Comparison of ENCODE assay signal across 7 mouse cellular contexts in the genomic region with DNA sequence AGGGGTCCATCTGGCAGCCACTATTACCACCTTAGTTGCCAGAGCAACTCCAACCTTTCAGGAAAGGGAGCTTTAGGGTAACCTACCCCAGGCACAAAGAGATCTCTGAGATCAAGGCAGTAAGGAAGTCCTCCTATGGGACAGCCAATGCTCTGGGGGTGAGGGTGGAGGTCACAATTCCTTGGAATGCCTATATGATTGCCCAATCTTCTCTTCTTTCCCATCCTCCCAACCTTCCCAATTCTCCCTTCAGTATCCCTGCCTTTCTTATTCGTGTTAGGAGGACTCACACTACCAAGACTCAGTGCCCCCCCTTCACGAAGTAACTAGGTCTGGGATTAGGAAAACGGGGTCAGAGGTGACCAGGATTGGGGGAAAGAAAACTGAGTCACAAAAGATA. TPM values are rescaled to one million over a fixed set of nuclear protein-coding genes. Genes with fewer than 3 reads are reported as not detected.
DNase-seq lines count a peak whose midpoint lies in the region; ATAC-seq and TF ChIP-seq lines count a peak whose summit lies in the region.

No protein-coding gene starts in this region.

- no peaks in the 10 kb centered on the region for H3K9me3 ChIP-seq in neural tube, embryonic 11.5 days (ENCODE audit: control insufficient read depth, low read length)
- no peaks in the 10 kb centered on the region for H3K9me3 ChIP-seq in forebrain, embryonic 12.5 days
- H3K9me3 ChIP-seq in limb, embryonic 14.5 days (ENCODE audit: control insufficient read depth, low read length), result no peaks in the 10 kb centered on the region
- H3K9me3 ChIP-seq in stomach, embryonic 16.5 days (replicated peaks; ENCODE audit: control insufficient read depth, low read length), result no peaks in the 10 kb centered on the region

- TF ChIP-seq POLR2A in limb, embryonic 14.5 days (IDR thresholded peaks at IDR 0.05; ENCODE audit: borderline replicate concordance, extremely low read depth, insufficient read depth, insufficient read length), result no peak

- no peak for ATAC-seq in neural tube, embryonic 11.5 days (ENCODE audit: insufficient read depth, low FRiP score, low TSS enrichment)
- ATAC-seq in forebrain, embryonic 12.5 days (ENCODE audit: low FRiP score), result no peak
- ATAC-seq in limb, embryonic 14.5 days (ENCODE audit: low FRiP score, low read depth), result no peak
- ATAC-seq in stomach, embryonic 16.5 days (ENCODE audit: insufficient read depth, low FRiP score), result no peak

- peak overlapping the region; percentile 94 for H3K4me3 ChIP-seq in neural tube, embryonic 11.5 days (ENCODE audit: low read depth, low read length)
- peak overlapping the region; percentile 89 for H3K4me3 ChIP-seq in forebrain, embryonic 12.5 days (replicated peaks)
- H3K4me3 ChIP-seq in limb, embryonic 14.5 days (replicated peaks; ENCODE audit: low read length), result peak overlapping the region; percentile 77
- H3K4me3 ChIP-seq in stomach, embryonic 16.5 days (replicated peaks; ENCODE audit: low read length), result peak overlapping the region; percentile 70

- peak overlapping the region; percentile 97; the same call in 1 of the 2 replicates for H3K27ac ChIP-seq in neural tube, embryonic 11.5 days (ENCODE audit: low read depth, low read length)
- peak overlapping the region; percentile 98 for H3K27ac ChIP-seq in forebrain, embryonic 12.5 days
- peak overlapping the region; percentile 98 for H3K27ac ChIP-seq in limb, embryonic 14.5 days (replicated peaks; ENCODE audit: low read depth, low read length)
- peak overlapping the region; percentile 95 for H3K27ac ChIP-seq in stomach, embryonic 16.5 days (ENCODE audit: low read length)

- H3K27me3 ChIP-seq in neural tube, embryonic 11.5 days (ENCODE audit: control insufficient read depth, insufficient read depth, low read length), result no peaks in the 10 kb centered on the region
- H3K27me3 ChIP-seq in forebrain, embryonic 12.5 days, result no peaks in the 10 kb centered on the region
- H3K27me3 ChIP-seq in limb, embryonic 14.5 days (ENCODE audit: control insufficient read depth, insufficient read depth, low read length), result no peaks in the 10 kb centered on the region
- H3K27me3 ChIP-seq in stomach, embryonic 16.5 days (ENCODE audit: control insufficient read depth, insufficient read depth, low read length), result no peaks in the 10 kb centered on the region

- H3K9ac ChIP-seq in neural tube, embryonic 11.5 days (ENCODE audit: low read length), result peak overlapping the region; percentile 94
- H3K9ac ChIP-seq in forebrain, embryonic 12.5 days, result peak overlapping the region; percentile 97
- peak overlapping the region; percentile 93 for H3K9ac ChIP-seq in limb, embryonic 14.5 days (ENCODE audit: low read depth, low read length, severe bottlenecking)
- H3K9ac ChIP-seq in stomach, embryonic 16.5 days (ENCODE audit: low read length), result peak overlapping the region; percentile 98

- peaks cover 27% of the 10 kb centered on the region for H3K4me1 ChIP-seq in neural tube, embryonic 11.5 days (ENCODE audit: control insufficient read depth, insufficient read depth, low read length)
- H3K4me1 ChIP-seq in forebrain, embryonic 12.5 days, result peaks cover 49% of the 10 kb centered on the region
- H3K4me1 ChIP-seq in limb, embryonic 14.5 days (ENCODE audit: control insufficient read depth, insufficient read depth, low read length), result peaks cover 36% of the 10 kb centered on the region
- peaks cover 32% of the 10 kb centered on the region for H3K4me1 ChIP-seq in stomach, embryonic 16.5 days (ENCODE audit: control insufficient read depth, insufficient read depth, low read length)

- no peak for DNase-seq in neural tube, embryonic 11.5 days (ENCODE audit: low spot score)
- DNase-seq in neural tube, embryonic 10.5 days (ENCODE audit: extremely low spot score, low spot score), result no peak
- DNase-seq in limb, embryonic 14.5 days (ENCODE audit: low spot score), result no peak
- no peak for DNase-seq in c-Kit-positive CD71-positive TER-119-positive erythroid progenitor cells, embryonic 14.5 days (ENCODE audit: low spot score)
- no peak for DNase-seq in B cell, adult 2 months

- peak overlapping the region; percentile 70 for H3K4me2 ChIP-seq in neural tube, embryonic 11.5 days (ENCODE audit: low read depth)
- peak overlapping the region; percentile 76 for H3K4me2 ChIP-seq in forebrain, embryonic 12.5 days
- H3K4me2 ChIP-seq in limb, embryonic 14.5 days (replicated peaks; ENCODE audit: low read depth, low read length, severe bottlenecking), result peak overlapping the region; percentile 72
- H3K4me2 ChIP-seq in stomach, embryonic 16.5 days (ENCODE audit: low read depth, low read length), result peak overlapping the region; percentile 82

- no peaks in the 10 kb centered on the region for H3K36me3 ChIP-seq in neural tube, embryonic 11.5 days (ENCODE audit: control insufficient read depth, insufficient read depth, low read length)
- no peaks in the 10 kb centered on the region; the same call in 1 of the 2 replicates for H3K36me3 ChIP-seq in forebrain, embryonic 12.5 days (replicated peaks)
- peaks cover 12% of the 10 kb centered on the region for H3K36me3 ChIP-seq in limb, embryonic 14.5 days (ENCODE audit: control insufficient read depth, insufficient read depth, low read length)
- H3K36me3 ChIP-seq in stomach, embryonic 16.5 days (ENCODE audit: control insufficient read depth, insufficient read depth, low read length), result no peaks in the 10 kb centered on the region

- 7% methylated on average over 3 of the region's 3 CpGs for WGBS in neural tube, embryonic 11.5 days
- 4% methylated on average over 3 of the region's 3 CpGs for WGBS in forebrain, embryonic 12.5 days
- 3% methylated on average over 3 of the region's 3 CpGs for WGBS in limb, embryonic 14.5 days
- WGBS in stomach, embryonic 16.5 days, result 6% methylated on average over 3 of the region's 3 CpGs

RNA-seq across cellular contexts. Expression of a gene that starts 0.5 kb away (rescaled TPM):
- not detected in 2 replicates for polyA plus RNA-seq in neural tube, embryonic 11.5 days (2014; fragmentation: Nextera tagmentation; extraction: Ambion mirVana)
- polyA plus RNA-seq in forebrain, embryonic 12.5 days (2016; fragmentation: Nextera tagmentation; extraction: Ambion mirVana), result not detected in 2 replicates
- not detected in 2 replicates for polyA plus RNA-seq in limb, embryonic 14.5 days (2012; rRNA removed)
- polyA plus RNA-seq in limb, embryonic 14.5 days (2014; fragmentation: Nextera tagmentation; extraction: Ambion mirVana), result not detected in 2 replicates
- polyA plus RNA-seq in stomach, embryonic 16.5 days (2015; fragmentation: Nextera tagmentation; extraction: Ambion mirVana), result not detected in 2 replicates

RNA-seq across cellular contexts. Expression of a gene that starts 1.0 kb away (rescaled TPM):
- 11.8 and 12.1 TPM in 2 replicates for polyA plus RNA-seq in neural tube, embryonic 11.5 days (2014; fragmentation: Nextera tagmentation; extraction: Ambion mirVana)
- polyA plus RNA-seq in forebrain, embryonic 12.5 days (2016; fragmentation: Nextera tagmentation; extraction: Ambion mirVana), result 17.6 and 19.2 TPM in 2 replicates
- polyA plus RNA-seq in limb, embryonic 14.5 days (2012; rRNA removed), result 102 and 141 TPM in 2 replicates
- 14.6 and 19.4 TPM in 2 replicates for polyA plus RNA-seq in limb, embryonic 14.5 days (2014; fragmentation: Nextera tagmentation; extraction: Ambion mirVana)
- 12.2 and 13.1 TPM in 2 replicates for polyA plus RNA-seq in stomach, embryonic 16.5 days (2015; fragmentation: Nextera tagmentation; extraction: Ambion mirVana)

RNA-seq across cellular contexts. Expression of a gene that starts 14.1 kb away (rescaled TPM):
- 456 and 504 TPM in 2 replicates for polyA plus RNA-seq in neural tube, embryonic 11.5 days (2014; fragmentation: Nextera tagmentation; extraction: Ambion mirVana)
- 550 and 568 TPM in 2 replicates for polyA plus RNA-seq in forebrain, embryonic 12.5 days (2016; fragmentation: Nextera tagmentation; extraction: Ambion mirVana)
- 285 and 290 TPM in 2 replicates for polyA plus RNA-seq in limb, embryonic 14.5 days (2012; rRNA removed)
- 438 and 458 TPM in 2 replicates for polyA plus RNA-seq in limb, embryonic 14.5 days (2014; fragmentation: Nextera tagmentation; extraction: Ambion mirVana)
- 352 and 357 TPM in 2 replicates for polyA plus RNA-seq in stomach, embryonic 16.5 days (2015; fragmentation: Nextera tagmentation; extraction: Ambion mirVana)

RNA-seq across cellular contexts. Expression of a gene that starts 14.2 kb away (rescaled TPM):
- polyA plus RNA-seq in neural tube, embryonic 11.5 days (2014; fragmentation: Nextera tagmentation; extraction: Ambion mirVana), result 8.5 and 9.8 TPM in 2 replicates
- polyA plus RNA-seq in forebrain, embryonic 12.5 days (2016; fragmentation: Nextera tagmentation; extraction: Ambion mirVana), result 10.5 and 10.6 TPM in 2 replicates
- 21.7 and 25.3 TPM in 2 replicates for polyA plus RNA-seq in limb, embryonic 14.5 days (2012; rRNA removed)
- polyA plus RNA-seq in limb, embryonic 14.5 days (2014; fragmentation: Nextera tagmentation; extraction: Ambion mirVana), result 6.0 and 10.2 TPM in 2 replicates
- 9.3 and 9.8 TPM in 2 replicates for polyA plus RNA-seq in stomach, embryonic 16.5 days (2015; fragmentation: Nextera tagmentation; extraction: Ambion mirVana)

RNA-seq across cellular contexts. Expression of a gene that starts 16.8 kb away (rescaled TPM):
- polyA plus RNA-seq in neural tube, embryonic 11.5 days (2014; fragmentation: Nextera tagmentation; extraction: Ambion mirVana), result 6.9 and 8.0 TPM in 2 replicates
- polyA plus RNA-seq in forebrain, embryonic 12.5 days (2016; fragmentation: Nextera tagmentation; extraction: Ambion mirVana), result 5.4 and 6.1 TPM in 2 replicates
- 9.4 and 9.6 TPM in 2 replicates for polyA plus RNA-seq in limb, embryonic 14.5 days (2012; rRNA removed)
- 13.9 and 14.2 TPM in 2 replicates for polyA plus RNA-seq in limb, embryonic 14.5 days (2014; fragmentation: Nextera tagmentation; extraction: Ambion mirVana)
- 19.6 and 20.1 TPM in 2 replicates for polyA plus RNA-seq in stomach, embryonic 16.5 days (2015; fragmentation: Nextera tagmentation; extraction: Ambion mirVana)
